Mouse (Mus musculus) cerebellum, adult 9-11 months (tissue): ENCODE data around the gene Myo9a.
A peak's percentile ranks its signal among the peaks of the same experiment; 100 is the strongest.
"Not testable (repeated sequence)": the region's sequence is repeated elsewhere in the genome, so short reads cannot be mapped to it uniquely, and the experiment has no call there.

Source experiments
- DNase-seq: peaks from one replicate; pipeline ENCODE4 v3.0.0; 2022

Gene Myo9a

GRCm38 (mm10) chr9:59751966-59752365 lies 1.3 kb downstream of the Myo9a start:
- DNase-seq, result peak; percentile 19

GRCm38 (mm10) chr9:59755199-59755598 lies 4.5 kb downstream of the Myo9a start:
- no peak for DNase-seq

DNA sequence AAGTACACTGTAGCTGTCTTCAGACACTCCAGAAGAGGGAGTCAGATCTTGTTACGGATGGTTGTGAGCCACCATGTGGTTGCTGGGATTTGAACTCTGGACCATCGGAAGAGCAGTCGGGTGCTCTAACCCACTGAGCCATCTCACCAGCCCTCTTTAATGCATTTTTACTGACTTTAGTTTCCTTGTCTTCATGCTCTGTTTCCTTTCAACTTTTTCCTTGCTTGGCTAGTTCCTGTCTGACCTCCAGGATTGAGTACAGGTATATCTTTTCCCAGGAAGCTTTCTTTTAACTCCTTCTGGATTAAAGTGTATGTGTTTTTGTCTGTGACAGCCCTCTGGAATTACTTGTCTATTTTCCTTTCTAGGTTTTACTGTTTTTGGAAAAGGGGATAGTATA lies 6.3 kb downstream of the Myo9a start:
- DNase-seq, result not testable (repeated sequence)

GRCm38 (mm10) chr9:59760515-59760914 lies 9.8 kb downstream of the Myo9a start:
- no peak for DNase-seq

DNA sequence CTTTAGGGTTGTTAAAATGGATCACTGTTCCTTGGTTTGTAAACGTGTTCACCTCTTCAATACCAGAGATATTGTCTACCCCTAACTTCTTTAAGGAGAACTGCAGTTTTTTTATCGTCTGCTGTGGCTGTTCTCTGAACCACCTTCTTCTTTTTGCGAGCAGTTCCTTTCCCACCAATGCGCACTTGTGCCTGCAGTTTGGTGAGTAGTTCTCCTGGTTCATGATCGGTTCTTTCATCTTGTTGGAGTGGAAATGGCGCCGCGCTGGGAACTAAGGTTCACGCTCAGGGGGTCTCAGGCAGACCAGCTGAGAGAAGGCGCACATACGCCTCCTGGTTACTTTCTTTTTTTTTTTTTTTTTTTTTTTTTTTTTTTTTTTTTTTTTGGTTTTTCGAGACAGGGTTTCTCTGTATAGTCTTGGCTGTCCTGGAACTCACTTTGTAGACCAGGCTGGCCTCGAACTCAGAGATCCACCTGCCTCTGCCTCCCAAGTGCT lies 16.3 kb downstream of the Myo9a start:
- DNase-seq, result not testable (repeated sequence)

GRCm38 (mm10) chr9:59806046-59806774 lies 55.5 kb downstream of the Myo9a start:
- not testable (repeated sequence) for DNase-seq

DNA sequence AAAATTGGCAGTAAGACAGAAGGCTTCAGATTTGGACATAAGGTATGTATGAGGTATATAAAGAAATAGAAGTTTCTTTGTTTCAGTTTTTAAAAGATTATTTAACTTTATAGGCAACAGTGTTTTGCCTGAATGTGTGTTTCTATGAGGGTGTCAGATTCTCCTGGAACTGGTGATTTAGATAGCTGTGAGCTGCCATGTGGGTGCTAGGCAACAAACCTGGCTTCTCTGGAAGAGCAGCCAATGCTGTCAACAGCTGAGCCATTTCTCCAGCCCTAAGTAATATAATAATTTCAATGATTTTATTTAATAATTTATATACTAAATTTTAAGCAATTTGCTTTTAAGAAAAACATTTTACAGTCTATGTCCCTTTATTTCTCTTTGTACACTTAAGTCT lies 133.9 kb downstream of the Myo9a start:
- DNase-seq, result no peak

- DNase-seq, result no peak
Observed at GRCm38 (mm10) chr9:59903382-59903781, 152.7 kb downstream of the Myo9a start.

DNA sequence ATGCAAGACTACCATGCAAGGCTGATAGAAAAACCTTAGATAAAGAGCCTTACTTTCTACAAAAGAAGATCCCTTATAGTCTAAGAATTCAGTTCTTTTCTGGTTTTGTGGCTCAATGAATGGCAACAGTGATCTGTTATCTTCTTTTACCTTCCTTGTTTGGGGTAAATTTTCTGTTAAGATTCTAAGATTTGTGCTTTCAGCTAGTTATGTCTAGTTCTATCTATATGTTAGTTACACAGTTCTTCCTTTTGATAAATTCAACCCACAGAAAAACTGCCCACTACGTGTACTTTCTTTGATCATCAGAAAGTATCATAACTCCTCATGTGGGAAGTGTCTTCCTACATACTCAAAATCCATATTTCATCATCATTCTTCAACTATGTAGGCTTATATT lies 164.1 kb downstream of the Myo9a start:
- no peak for DNase-seq

DNA sequence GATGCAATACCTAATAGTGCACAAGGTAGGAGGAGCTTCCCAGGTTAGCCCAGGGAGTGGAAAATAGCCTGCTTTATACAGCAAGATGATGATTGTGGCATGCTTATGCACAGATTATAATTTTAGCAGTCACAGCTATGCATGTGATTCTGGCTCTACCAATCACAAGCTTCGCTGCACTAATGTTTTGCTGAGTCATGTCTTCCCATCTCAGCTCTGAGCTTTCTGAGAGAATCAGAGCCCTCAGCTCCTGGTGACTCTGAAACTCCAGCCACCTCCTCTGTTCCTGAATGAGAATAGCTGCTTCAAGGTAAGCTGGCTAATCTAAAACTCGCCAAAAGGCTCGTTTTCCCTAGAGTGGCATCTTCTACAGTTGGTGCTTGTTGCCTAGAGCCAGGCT lies 179.6 kb downstream of the Myo9a start:
- DNase-seq, result no peak

GRCm38 (mm10) chr9:59935866-59936265 lies 185.2 kb downstream of the Myo9a start:
- DNase-seq, result not testable (repeated sequence)

DNA sequence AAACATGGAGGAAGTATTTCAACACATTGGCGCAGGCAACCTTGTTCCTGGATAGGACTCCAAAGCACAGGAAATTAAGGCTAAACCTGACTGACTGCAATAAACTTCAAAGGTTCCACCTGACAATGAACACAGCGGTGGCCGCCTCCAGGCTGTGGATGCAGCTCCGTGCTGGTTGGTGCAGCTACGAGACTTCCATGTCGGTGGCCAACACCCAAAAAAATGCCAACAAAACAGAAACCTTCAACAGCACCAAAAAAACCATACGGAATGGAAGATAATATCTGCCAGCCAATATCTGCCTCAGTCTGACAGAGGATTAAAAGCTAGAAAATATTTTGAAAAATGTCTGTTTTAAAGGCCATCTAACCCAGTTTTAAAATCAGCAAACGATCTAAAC lies 187.8 kb downstream of the Myo9a start:
- DNase-seq, result no peak

GRCm38 (mm10) chr9:59939691-59940090 lies 189.0 kb downstream of the Myo9a start:
- no peak for DNase-seq

DNA sequence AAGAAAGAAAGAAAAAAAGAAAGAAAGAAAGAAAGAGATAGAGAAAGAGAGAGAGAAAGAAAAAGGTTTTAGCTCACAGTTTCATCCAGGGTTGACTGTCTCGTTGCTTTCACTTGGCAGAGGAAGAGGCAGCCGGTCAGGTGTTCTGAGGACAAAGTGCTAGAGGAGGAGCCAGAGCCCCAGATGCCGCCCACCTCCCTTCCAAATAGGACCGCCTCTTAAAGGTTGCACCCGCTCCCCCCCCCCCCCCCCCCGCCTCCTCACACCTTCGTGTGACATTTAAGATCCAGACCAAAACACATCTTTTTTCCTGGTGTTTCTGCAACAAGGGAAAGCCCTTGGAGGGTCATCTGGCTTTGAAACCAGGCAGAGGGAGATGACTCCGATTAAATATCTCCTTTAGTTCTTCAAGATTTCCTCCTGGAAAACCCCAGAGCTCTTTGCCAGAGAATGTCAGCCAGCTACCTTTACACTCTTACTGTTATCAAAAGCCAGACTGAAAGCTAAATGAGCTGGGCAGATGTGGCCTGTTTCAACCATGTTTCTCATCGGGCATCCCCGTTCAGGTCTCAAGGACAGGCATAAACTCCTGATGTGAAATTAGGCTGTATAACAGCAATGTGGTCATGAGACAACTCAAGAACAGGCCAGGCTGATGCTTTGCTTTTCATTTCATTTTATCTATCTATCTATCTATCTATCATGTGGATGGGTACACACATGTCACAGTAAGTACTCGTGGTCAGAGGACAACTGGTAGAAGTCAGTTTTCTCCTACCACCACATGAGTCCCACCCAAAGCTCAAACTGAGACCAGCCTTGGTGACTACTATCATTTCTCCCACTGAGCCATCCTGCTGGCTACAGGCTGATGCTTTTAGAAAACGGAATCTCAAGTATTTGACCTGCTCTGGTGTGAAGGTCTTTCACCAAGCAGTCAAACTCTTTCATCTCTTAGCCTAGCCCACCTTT lies 190.5 kb downstream of the Myo9a start:
- no peak for DNase-seq

- no peak for DNase-seq
Observed at GRCm38 (mm10) chr9:59941885-59942350, 191.2 kb downstream of the Myo9a start.

DNA sequence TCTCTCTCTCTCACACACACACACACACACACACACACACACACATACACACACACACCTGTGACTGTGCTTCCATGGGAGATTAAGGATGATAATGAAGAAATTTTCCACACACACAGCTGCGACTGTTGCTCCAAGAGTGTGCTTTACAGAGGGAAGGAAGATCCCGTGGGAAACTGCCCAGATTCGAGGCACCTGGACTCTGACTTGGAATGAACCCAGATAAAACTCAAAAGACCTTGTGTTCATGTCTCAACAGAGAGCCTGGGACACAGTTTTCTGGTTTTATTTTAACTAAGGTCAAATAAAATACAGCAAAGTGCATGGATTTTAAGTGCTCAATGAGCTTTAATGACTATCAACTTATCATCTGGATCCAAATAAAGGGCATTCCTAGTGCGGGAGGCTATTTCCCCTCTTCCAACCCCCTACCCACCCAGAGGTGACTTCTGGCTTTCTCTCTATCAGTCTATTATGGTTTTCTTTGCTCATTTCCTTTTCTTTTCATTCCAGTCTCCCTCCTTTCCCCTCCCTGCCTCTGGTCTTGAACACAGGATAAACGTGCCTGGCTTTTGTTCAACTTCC lies 191.9 kb downstream of the Myo9a start:
- no peak for DNase-seq

GRCm38 (mm10) chr9:59943826-59944225 lies 193.1 kb downstream of the Myo9a start:
- DNase-seq, result no peak

DNA sequence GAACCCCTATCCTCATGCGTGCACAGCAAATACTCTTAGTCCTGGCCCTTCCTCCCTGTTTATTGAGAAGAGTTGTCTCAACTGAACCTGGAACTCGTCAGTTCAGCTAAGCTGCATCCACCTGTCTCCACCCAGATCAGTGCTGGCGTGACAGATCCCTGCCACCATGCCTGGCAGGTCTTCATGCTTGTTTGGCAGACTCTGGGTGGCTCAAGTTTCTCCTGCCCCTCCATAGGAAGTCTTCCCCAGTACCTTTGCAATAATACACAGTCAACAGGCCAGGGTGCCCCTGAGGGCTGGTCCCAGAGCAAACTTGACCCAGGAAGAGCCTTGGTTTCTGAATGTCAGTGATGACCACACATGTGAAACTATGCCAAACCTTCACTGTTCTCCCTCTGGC lies 194.5 kb downstream of the Myo9a start:
- no peak for DNase-seq

GRCm38 (mm10) chr9:59947271-59947670 lies 196.6 kb downstream of the Myo9a start:
- no peak for DNase-seq

DNA sequence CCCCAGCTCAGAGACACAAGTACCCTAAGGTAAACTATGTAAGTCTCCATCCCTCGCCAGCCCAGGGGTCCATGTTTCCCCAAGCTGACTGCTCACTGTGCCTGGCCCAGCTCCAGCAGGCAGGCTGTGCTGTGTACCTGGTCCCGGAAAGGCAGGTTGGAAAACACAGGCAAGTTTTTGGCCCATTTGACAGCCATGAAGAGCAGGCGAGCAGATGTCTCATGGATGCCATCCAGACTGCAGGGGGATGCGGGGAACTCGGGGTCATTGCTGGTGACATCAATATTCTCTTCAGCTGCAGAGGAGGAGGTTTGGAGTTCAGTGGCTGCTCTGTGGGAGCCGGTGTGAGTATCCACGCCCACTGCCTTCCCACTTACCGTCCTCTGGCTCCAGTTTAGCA lies 197.5 kb downstream of the Myo9a start:
- no peak for DNase-seq

DNA sequence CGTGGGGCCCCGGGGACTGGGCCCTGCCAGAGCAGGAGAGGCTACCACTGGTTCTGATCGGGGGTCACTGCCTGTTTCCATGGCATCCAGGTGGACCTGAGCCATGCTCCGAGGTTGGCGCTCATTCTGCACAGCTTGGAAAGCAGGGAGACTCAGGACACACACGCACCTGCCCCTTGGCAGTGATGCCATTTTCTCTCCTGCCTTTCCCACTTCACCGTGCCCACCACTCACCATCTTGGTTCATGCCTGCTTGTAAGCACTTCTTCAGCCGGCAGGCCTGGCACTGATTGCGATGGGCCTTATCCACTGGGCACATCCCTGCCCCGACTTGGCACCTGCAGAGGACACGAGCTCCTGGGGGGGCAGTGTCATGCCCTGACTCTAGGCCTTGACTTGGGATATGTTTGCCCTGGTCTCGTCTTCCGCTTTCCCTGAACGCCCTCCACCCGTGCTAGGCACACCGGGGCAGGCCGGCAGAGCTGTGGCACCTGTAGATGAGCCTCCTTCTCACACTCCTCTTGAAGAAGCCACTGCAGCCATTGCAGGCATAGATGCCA lies 198.1 kb downstream of the Myo9a start:
- DNase-seq, result peak; percentile 8

GRCm38 (mm10) chr9:59949511-59949910 lies 198.8 kb downstream of the Myo9a start:
- DNase-seq, result no peak

DNA sequence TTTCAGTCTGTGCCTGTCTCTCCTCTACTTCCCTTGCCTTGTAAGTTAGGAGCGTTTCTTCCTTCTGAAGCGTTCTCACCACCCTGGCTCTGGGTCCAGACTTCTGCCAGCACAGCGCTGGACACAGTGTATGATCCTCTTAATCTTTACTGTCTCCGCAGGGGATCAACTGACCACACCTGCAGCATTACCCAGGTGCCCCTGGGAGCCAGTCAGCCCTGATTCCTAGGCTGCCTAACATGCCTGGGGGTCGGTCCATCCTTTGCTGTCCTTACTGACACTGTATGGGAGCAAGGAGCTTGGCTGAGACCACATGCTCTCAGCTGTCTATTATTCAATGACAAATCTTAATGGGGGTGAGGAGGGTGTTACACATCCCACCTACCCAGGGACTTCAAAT lies 199.3 kb downstream of the Myo9a start:
- DNase-seq, result no peak
